Mouse (Mus musculus) lung, postnatal 0 days (tissue): ENCODE data around the gene Fdps.

ENCODE experiments used
- CTCF ChIP-seq: IDR thresholded peaks from 2 replicates; pipeline ENCODE4 v1.5.1; 2016; ENCODE audit warnings: antibody characterized with exemption, mild to moderate bottlenecking
- EP300 ChIP-seq: IDR thresholded peaks from 2 replicates; pipeline ENCODE4 v1.6.1; 2016; ENCODE audit warnings: antibody characterized with exemption, mild to moderate bottlenecking, control low read depth

DNA sequence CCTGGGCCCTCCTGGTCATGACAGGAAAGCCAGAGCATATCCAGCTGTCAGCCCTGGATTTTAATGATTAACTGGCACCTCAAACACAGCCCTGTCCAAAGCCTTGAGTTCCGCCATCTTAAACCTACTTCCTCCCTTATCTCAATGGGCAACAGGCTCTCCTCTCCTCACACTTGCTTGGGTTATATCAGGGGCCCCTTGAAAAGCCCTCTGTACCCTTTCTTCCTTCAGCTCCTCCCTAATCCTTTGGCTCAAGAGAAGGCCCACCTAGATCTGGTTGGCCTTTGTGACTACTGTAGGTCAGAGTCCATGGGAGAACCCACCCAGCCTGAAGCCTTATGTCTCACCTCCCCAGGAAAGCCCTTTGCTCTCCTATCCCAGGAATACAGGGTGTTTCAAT lies 32.0 kb upstream of the Fdps start:
- no peak for TF ChIP-seq CTCF
- TF ChIP-seq EP300: no peak
